Mouse (Mus musculus): ENCODE data around the gene Il12a. TPM values are rescaled to one million over a fixed set of nuclear protein-coding genes. Genes with fewer than 3 reads are reported as not detected.
A peak's percentile ranks its signal among the peaks of the same experiment; 100 is the strongest.

Il12a gene
- not detected in 2 replicates for polyA plus RNA-seq (2014; fragmentation: Nextera tagmentation; extraction: Ambion mirVana)

DNA sequence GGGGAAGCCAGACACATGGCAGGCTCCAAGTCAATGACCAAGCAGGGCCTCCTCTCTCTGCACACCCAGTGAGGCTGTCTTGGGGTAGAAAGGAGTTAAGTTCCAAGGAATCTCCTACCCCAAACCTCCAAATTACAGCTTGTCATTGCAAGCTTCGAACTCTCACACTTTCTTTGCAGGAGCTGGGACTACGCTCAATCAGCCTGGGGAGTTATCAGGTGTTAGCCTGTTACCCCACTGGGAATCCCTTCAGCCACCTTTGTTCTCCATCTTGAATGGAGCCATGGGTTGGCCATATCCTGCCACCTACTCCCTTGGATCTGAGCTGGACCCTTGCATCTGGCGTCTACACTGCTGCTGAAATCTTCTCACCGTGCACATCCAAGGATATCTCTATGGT lies at the start of gene Il12a:
Gene Il12a (plus strand): TSS at position 301 of the 400 bp plus-strand sequence.
- Histone ChIP-seq H3K36me3 (ENCODE audit: control insufficient read depth, insufficient read depth, low read length) (no peaks in the 10 kb centered on the region), H3K27ac (replicated peaks in 1 of 2; ENCODE audit: control insufficient read depth in 1 of 2, insufficient read depth in 1 of 2, low read depth in 2 of 2, low read length in 2 of 2) (no peak within 1 kb of the TSS), H3K4me2 (ENCODE audit: low read length) (peak within 1 kb of the TSS; percentile 62), H3K9ac (ENCODE audit: low read length) (peak within 1 kb of the TSS; percentile 40; the same call in 1 of the 2 replicates), H3K4me1 (ENCODE audit: control insufficient read depth in 2 of 2, insufficient read depth in 2 of 2, low read length in 2 of 2) (peaks cover 9 to 11% of the 10 kb centered on the region in 2 experiments), H3K4me3 (ENCODE audit: control insufficient read depth in 1 of 2, insufficient read depth in 1 of 2, low read depth in 1 of 2, low read length in 2 of 2) (peak within 1 kb of the TSS; percentile 23 to 27), H3K9me3 (ENCODE audit: control insufficient read depth, low read length) (no peaks in the 10 kb centered on the region), H3K27me3 (ENCODE audit: control insufficient read depth, insufficient read depth, low read length) (no peaks in the 10 kb centered on the region; the same call in 1 of the 2 replicates)
- ATAC-seq (ENCODE audit: insufficient number of reproducible peaks, insufficient read depth, low FRiP score, low read depth), result no peak
- 86% methylated on average over 4 of the region's 4 CpGs for WGBS

- no peak for ATAC-seq (ENCODE audit: insufficient number of reproducible peaks, insufficient read depth, low FRiP score, low read depth)
- no peaks in the 10 kb centered on the region for H3K4me1 ChIP-seq (ENCODE audit: control insufficient read depth in 2 of 2, insufficient read depth in 2 of 2, low read length in 2 of 2)
- 81% methylated on average over 7 of the region's 7 CpGs for WGBS
Measured at GRCm38 (mm10) chr3:68642935-68643334, 47.5 kb upstream of the Il12a start.

DNA sequence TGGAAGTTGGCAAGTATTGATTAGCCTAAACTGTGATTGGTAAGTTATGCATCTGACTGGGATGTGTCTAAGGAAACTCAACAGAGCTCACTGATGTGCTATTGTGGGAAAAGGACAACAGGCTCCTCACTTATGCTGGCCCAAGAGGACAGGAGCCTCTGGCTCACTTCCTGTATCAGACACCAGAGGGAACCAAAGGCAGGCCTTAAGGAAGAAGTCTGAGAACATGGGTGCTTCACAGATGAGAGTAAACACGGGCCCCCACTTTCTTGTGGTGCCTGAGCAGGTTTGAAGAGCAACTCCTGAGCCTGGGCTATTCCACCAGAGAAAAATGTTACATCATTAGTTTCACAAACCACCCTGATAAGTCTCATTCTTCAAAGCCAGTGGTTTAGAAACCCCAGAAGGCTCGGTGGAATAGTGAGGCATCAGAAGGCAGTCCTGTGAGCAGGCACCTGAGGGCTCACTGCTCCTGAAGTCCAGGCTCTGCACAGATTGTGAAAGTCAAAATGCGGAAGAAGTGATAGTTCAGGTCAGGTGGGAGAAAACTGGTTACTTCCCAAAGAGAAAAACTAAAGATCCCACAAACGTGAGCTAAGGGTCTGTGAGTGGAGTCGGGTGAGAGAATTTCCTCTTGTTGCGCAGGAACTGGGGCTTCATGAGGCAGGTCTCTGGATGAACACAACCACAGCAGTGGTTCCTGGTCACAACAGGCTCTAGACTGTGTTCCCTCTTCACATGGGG lies 43.9 kb upstream of the Il12a start:
- no peaks in the 10 kb centered on the region for H3K9me3 ChIP-seq (ENCODE audit: control insufficient read depth, low read length)
- H3K4me2 ChIP-seq (ENCODE audit: low read length), result no peak overlapping the region
- no peaks in the 10 kb centered on the region for H3K27me3 ChIP-seq (ENCODE audit: control insufficient read depth, insufficient read depth, low read length)
- H3K36me3 ChIP-seq (ENCODE audit: control insufficient read depth, insufficient read depth, low read length), result no peaks in the 10 kb centered on the region
- no peak for ATAC-seq (ENCODE audit: insufficient number of reproducible peaks, insufficient read depth, low FRiP score, low read depth)
- no peaks in the 10 kb centered on the region for H3K4me1 ChIP-seq (ENCODE audit: control insufficient read depth in 2 of 2, insufficient read depth in 2 of 2, low read length in 2 of 2)
- no peak overlapping the region for H3K27ac ChIP-seq (replicated peaks in 1 of 2; ENCODE audit: control insufficient read depth in 1 of 2, insufficient read depth in 1 of 2, low read depth in 2 of 2, low read length in 2 of 2)
- no peak overlapping the region for H3K4me3 ChIP-seq (ENCODE audit: control insufficient read depth in 1 of 2, insufficient read depth in 1 of 2, low read depth in 1 of 2, low read length in 2 of 2)
- no peak overlapping the region for H3K9ac ChIP-seq (ENCODE audit: low read length)
- 82% methylated on average over 6 of the region's 6 CpGs for WGBS

More at GRCm38 (mm10) chr3:68642935-68643334, 47.5 kb upstream of the Il12a start:
- no peak overlapping the region for H3K27ac ChIP-seq (replicated peaks in 1 of 2; ENCODE audit: control insufficient read depth in 1 of 2, insufficient read depth in 1 of 2, low read depth in 2 of 2, low read length in 2 of 2)
- no peaks in the 10 kb centered on the region for H3K27me3 ChIP-seq (ENCODE audit: control insufficient read depth, insufficient read depth, low read length)
- H3K4me2 ChIP-seq (ENCODE audit: low read length), result no peak overlapping the region
- no peak overlapping the region for H3K4me3 ChIP-seq (ENCODE audit: control insufficient read depth in 1 of 2, insufficient read depth in 1 of 2, low read depth in 1 of 2, low read length in 2 of 2)
- no peaks in the 10 kb centered on the region for H3K36me3 ChIP-seq (ENCODE audit: control insufficient read depth, insufficient read depth, low read length)
- H3K9me3 ChIP-seq (ENCODE audit: control insufficient read depth, low read length), result no peaks in the 10 kb centered on the region
- H3K9ac ChIP-seq (ENCODE audit: low read length), result no peak overlapping the region

- no peak overlapping the region for H3K4me3 ChIP-seq (ENCODE audit: control insufficient read depth in 1 of 2, insufficient read depth in 1 of 2, low read depth in 1 of 2, low read length in 2 of 2)
- no peaks in the 10 kb centered on the region for H3K27me3 ChIP-seq (ENCODE audit: control insufficient read depth, insufficient read depth, low read length)
- no peak overlapping the region for H3K4me2 ChIP-seq (ENCODE audit: low read length)
- 77% methylated on average over 3 of the region's 3 CpGs for WGBS
- no peak overlapping the region for H3K27ac ChIP-seq (replicated peaks in 1 of 2; ENCODE audit: control insufficient read depth in 1 of 2, insufficient read depth in 1 of 2, low read depth in 2 of 2, low read length in 2 of 2)
- no peaks in the 10 kb centered on the region for H3K9me3 ChIP-seq (ENCODE audit: control insufficient read depth, low read length)
- ATAC-seq (ENCODE audit: insufficient number of reproducible peaks, insufficient read depth, low FRiP score, low read depth), result no peak
- no peak overlapping the region for H3K9ac ChIP-seq (ENCODE audit: low read length)
- no peaks in the 10 kb centered on the region for H3K36me3 ChIP-seq (ENCODE audit: control insufficient read depth, insufficient read depth, low read length)
- no peaks in the 10 kb centered on the region for H3K4me1 ChIP-seq (ENCODE audit: control insufficient read depth in 2 of 2, insufficient read depth in 2 of 2, low read length in 2 of 2)
Measured at GRCm38 (mm10) chr3:68647282-68647681, 43.2 kb upstream of the Il12a start.

DNA sequence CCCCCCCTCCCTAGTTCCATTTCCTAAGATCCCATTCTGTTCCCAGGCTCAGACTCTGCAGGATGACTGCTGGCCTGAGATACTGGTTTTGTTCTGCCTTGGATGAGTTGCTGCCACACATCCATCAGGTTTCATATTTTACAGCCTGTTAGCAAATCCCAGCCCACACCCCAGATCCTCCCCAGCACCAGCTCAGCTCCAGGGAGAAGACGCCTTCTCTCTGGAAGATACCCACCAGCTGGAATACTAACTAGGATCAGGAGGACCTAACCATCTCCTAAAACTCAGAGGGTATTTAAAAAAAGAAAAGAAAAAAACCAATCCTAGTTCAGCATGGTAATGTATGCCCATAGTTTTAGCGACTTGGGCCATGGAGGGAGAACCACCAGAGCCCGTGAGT lies 40.2 kb upstream of the Il12a start:
- WGBS, result 87% methylated on average over 3 of the region's 3 CpGs
- no peak for ATAC-seq (ENCODE audit: insufficient number of reproducible peaks, insufficient read depth, low FRiP score, low read depth)
- H3K4me3 ChIP-seq (ENCODE audit: control insufficient read depth in 1 of 2, insufficient read depth in 1 of 2, low read depth in 1 of 2, low read length in 2 of 2), result no peak overlapping the region
- H3K4me2 ChIP-seq (ENCODE audit: low read length), result no peak overlapping the region
- H3K9ac ChIP-seq (ENCODE audit: low read length), result no peak overlapping the region
- H3K9me3 ChIP-seq (ENCODE audit: control insufficient read depth, low read length), result no peaks in the 10 kb centered on the region
- H3K27ac ChIP-seq (replicated peaks in 1 of 2; ENCODE audit: control insufficient read depth in 1 of 2, insufficient read depth in 1 of 2, low read depth in 2 of 2, low read length in 2 of 2), result no peak overlapping the region
- no peaks in the 10 kb centered on the region for H3K36me3 ChIP-seq (ENCODE audit: control insufficient read depth, insufficient read depth, low read length)
- no peaks in the 10 kb centered on the region for H3K27me3 ChIP-seq (ENCODE audit: control insufficient read depth, insufficient read depth, low read length)
- H3K4me1 ChIP-seq (ENCODE audit: control insufficient read depth in 2 of 2, insufficient read depth in 2 of 2, low read length in 2 of 2), result no peaks in the 10 kb centered on the region

DNA sequence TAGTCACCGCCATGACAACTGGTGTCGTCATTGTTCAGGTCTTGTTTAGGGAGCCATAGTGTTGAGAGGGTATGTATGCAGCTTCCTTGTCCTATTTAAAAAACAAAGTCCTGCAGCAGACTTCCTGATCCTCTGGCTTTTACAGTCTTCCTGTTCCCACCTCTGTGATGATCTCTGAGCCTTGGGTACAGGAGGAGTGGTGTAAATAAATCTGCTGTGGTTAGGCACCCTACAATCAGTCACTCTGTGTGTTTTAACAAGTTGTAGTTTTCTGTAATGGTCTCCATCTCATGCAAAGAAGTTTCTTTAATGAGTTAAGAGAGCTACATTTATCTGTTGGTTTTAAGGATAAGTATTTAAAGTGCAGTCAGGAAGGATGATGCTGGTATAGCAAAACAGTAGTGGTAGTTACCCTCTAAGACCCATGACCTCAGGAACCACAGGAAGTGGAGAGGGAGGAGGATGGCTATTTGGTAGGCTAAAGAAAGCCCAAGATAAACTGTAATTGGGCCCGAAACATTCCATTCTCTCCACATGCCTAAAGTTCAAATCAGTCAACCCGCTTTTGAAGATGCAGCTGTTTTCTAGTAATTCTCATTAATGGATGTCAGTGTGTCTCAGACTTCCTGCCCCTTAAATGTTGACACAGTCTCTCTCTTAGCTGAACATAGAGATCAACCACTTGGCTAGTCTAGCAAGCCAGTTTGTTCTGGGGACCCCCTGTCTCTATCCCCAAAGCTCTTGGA lies 33.7 kb upstream of the Il12a start:
- H3K4me3 ChIP-seq (ENCODE audit: control insufficient read depth in 1 of 2, insufficient read depth in 1 of 2, low read depth in 1 of 2, low read length in 2 of 2), result no peak overlapping the region
- H3K9me3 ChIP-seq (ENCODE audit: control insufficient read depth, low read length), result no peaks in the 10 kb centered on the region
- ATAC-seq (ENCODE audit: insufficient number of reproducible peaks, insufficient read depth, low FRiP score, low read depth), result no peak
- H3K27ac ChIP-seq (replicated peaks in 1 of 2; ENCODE audit: control insufficient read depth in 1 of 2, insufficient read depth in 1 of 2, low read depth in 2 of 2, low read length in 2 of 2), result no peak overlapping the region
- H3K36me3 ChIP-seq (ENCODE audit: control insufficient read depth, insufficient read depth, low read length), result no peaks in the 10 kb centered on the region
- WGBS, result 82% methylated on average over 4 of the region's 4 CpGs
- H3K4me2 ChIP-seq (ENCODE audit: low read length), result no peak overlapping the region
- peaks cover 2 to 15% of the 10 kb centered on the region in 2 experiments; a peak in 3 of 4 replicates for H3K4me1 ChIP-seq (ENCODE audit: control insufficient read depth in 2 of 2, insufficient read depth in 2 of 2, low read length in 2 of 2)
- no peak overlapping the region for H3K9ac ChIP-seq (ENCODE audit: low read length)
- H3K27me3 ChIP-seq (ENCODE audit: control insufficient read depth, insufficient read depth, low read length), result no peaks in the 10 kb centered on the region

DNA sequence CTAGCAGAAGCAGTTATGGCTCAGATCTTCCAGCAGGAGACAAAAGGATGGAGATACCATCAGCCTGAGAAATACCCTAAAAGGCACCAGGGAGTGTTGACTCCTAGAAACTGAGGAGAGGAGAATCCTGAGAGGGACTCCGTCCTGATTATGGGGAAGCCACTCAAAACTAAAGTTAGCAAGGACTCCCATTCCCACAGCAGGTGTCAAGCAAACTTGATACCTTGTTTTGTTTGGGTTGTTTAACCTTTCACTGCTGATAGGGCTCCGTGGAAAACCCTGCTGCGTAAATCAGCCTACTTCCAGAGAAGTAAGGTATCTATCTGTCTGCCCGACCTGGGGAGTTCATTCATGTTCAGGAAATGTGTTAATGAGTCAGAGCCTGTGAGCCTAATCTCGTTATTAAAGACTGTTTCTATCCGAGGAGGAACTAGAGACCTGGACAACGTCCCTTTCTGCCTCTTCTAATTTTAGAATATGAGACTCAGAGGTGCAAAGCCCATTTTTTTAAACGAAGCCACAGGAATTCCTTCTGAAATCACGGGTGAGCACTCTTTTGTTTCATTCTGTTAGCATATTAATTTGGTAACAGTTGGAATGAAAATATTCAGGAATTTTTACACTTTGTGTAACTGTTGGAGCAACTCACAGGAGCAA lies 32.7 kb upstream of the Il12a start:
- Histone ChIP-seq H3K27ac (replicated peaks in 1 of 2; ENCODE audit: control insufficient read depth in 1 of 2, insufficient read depth in 1 of 2, low read depth in 2 of 2, low read length in 2 of 2) (no peak overlapping the region), H3K9ac (ENCODE audit: low read length) (no peak overlapping the region), H3K4me1 (ENCODE audit: control insufficient read depth in 2 of 2, insufficient read depth in 2 of 2, low read length in 2 of 2) (peaks cover 2 to 15% of the 10 kb centered on the region in 2 experiments; a peak in 3 of 4 replicates), H3K9me3 (ENCODE audit: control insufficient read depth, low read length) (no peaks in the 10 kb centered on the region), H3K4me2 (ENCODE audit: low read length) (peak overlapping the region; percentile 37), H3K36me3 (ENCODE audit: control insufficient read depth, insufficient read depth, low read length) (no peaks in the 10 kb centered on the region), H3K27me3 (ENCODE audit: control insufficient read depth, insufficient read depth, low read length) (no peaks in the 10 kb centered on the region), H3K4me3 (ENCODE audit: control insufficient read depth in 1 of 2, insufficient read depth in 1 of 2, low read depth in 1 of 2, low read length in 2 of 2) (no peak overlapping the region)
- 5% methylated on average over 9 of the region's 9 CpGs for WGBS
- ATAC-seq (ENCODE audit: insufficient number of reproducible peaks, insufficient read depth, low FRiP score, low read depth), result no peak
